Mouse (Mus musculus): Measurements from ENCODE around the gene Gm21865.
"Not testable (repeated sequence)": the region's sequence is repeated elsewhere in the genome, so short reads cannot be mapped to it uniquely, and the experiment has no call there.

Gm21865 gene

DNA sequence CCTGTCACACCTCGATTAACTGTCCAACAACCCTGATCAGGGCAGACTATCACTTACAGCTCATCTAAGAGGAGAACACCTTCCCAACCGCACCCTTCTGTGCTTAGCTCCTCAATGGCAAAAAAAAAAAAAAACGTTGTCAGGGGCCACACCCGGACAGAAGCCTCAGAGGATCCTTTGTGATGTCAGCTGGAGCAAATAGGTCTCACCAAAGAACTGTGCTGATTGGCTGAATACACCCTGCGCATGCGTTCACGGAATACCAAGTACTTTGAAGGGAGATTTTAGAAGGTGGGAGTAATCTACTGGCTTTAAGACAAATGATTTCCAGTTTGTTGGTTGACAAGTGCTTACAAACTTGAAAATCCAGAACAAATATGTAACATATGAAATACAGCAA is at the start of gene Gm21865:
Gm21865 (minus strand) TSS at position 101 of the 400 bp plus-strand sequence.
- DNase-seq = not testable (repeated sequence)
